Mouse (Mus musculus) common myeloid progenitor, adult 5-6 weeks (primary cell): Measurements from ENCODE around the gene Ube2cbp. TPM values are rescaled to one million over a fixed set of nuclear protein-coding genes. Genes with fewer than 3 reads are reported as not detected.

Experiments
- ATAC-seq: replicated peaks from 2 replicates; pipeline ENCODE4 v1.8.0; 2016; ENCODE audit warnings: low read depth, mild to moderate bottlenecking, moderate TSS enrichment, inconsistent platforms; ENCODE audit not compliant: poor library complexity, severe bottlenecking
- total RNA-seq: library from RNA; stranded (forward); fragments of 200-1000, 187-1606 nt; gene quantifications from 2 replicates; pipeline ENCODE4 v1.2.3, GENCODE M21; 2017

The Ube2cbp gene
- total RNA-seq, 1 experiment from 2014 or later = 7.5 TPM

DNA sequence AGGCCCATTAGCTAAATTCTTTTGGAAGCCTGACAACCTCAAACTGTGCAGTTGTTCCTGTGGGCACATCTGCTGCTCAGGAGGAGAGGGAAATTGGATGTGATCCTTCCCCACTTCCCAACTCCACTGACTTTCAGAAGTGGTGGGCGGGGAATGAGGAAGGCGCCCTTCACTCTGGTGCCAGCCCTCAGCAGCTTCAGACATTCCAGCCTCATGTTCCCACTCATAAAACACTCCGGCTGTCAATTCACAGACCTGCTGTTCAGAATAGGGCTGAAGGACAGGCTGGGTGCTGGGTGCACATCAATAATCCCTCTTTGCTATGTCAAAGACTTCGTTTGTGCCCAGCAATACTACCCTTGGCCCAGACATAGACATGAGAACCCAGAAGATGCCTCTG, 136.5 kb downstream of the Ube2cbp start:
- no peak for ATAC-seq

DNA sequence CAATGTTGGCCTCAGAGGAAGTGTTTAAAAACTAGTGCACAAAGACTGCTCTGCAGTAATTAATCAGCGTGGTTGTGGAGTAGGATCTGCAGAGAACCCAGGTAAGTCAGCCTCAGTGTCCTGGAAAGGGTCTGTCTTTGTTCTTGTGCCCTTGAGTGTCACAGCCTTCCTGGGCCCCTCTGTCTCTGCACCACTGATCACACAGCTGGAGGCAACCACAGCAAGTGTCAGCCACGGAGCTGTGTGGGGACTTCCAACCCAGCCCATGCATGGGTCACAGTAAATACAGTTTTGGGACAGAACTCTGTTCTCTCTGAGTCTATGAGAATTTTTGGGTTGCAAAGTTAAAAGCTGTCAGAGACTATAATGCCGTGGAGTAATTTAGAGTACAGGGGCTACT, 137.4 kb downstream of the Ube2cbp start:
- no peak for ATAC-seq

DNA sequence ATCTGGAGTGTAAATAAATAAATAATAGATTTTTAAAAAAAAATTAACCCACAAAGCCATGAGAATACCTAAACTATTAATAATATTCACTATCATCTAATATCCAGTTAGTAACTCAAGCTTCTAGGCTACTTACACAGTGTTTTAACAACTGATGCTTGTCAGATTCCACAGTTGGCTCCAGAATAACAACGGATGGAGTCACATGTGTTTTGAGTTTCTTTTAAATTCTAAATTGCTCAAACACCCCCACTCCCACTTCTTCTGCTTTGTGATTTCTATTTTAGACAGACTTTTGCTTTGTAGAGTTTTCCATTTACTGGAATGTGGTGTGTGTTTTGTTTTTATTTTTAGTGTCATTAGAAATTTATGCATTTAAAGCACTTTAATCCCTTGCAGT, 140.0 kb downstream of the Ube2cbp start:
- no peak for ATAC-seq

DNA sequence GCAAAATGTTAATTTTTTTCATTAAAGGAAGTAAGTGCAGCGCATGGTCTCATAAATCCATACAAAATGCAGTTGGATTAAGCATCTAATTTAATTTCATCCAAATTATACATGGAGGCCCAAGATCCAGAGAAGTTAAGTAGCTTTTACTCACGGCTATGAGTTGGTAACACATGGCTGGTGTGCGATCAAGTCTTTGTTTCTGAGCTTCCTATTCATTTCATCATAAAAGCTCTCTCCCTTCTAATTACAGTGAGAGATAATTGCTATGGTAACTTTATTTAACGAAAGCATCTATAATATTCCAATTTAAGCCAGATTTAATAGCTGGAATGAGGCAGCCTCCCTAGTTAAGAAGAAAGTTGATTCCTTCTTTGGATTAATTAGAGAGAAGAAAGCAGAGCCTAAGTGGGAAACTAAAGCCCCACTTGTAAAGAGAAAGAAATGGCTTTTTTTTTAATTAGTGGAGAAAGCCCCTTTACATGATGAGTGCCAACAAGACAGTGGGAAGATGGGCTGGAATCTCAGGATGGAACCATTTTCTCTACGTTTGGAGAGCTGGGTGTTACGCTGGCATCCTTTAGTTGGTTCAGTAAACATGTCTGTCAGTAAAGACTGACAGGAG, 145.1 kb downstream of the Ube2cbp start:
- ATAC-seq = no peak

DNA sequence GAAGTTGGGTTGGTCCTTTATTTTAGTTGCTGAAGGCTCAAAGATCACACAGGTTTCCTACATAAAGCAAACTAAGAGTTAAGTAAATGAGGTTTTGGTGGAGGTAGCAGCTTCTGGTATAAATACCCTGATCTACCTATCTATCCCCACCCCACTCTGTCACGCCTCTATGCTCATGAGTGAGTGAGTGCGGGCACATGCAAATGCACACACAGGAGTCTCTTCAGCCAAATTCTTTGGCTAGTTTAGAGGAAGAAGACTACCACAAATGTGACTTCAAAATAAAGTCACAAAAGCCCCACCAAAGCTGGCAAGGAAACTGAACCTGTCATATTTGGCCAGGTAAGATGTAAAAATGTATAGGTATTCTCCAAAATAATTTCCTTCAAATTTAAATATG, 149.1 kb downstream of the Ube2cbp start:
- no peak for ATAC-seq

DNA sequence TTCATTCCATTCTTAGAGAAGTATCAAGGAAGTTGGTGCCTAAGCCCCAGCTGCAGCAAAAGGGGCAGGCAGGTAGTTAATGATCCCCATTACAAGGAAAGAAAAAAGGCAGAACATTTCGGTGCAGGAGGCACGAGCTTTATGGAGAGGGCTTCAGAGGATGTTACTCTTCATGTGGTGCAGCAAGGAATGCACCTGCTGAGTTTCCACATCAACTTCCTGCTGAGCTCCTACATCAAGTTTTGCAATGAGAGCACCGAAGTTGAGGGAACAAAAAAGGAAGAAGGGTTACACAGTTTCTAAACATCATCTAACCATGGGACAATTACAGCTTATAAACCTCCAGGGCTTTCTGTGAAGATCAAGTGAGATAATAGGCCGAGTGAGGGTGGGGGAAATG, 156.1 kb downstream of the Ube2cbp start:
- ATAC-seq = no peak

DNA sequence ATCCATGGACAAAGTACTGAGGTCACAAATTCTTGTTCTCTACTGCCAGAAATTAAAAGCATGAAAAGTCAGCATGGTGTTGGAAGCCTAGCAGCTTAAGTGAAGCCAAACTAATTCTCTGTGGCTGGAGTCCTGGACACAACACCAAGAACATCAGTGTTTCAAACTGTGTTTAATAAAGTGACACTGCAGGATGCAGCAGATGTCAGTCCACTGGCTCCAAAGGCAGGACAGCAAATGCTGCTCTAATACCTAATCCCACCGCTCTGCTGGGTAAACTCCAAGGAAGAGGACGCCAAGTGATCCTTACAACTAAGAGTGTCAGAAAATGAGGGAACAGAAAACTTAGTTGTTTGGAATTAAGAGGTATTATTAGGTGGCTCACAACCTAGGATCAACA, 158.2 kb downstream of the Ube2cbp start:
- ATAC-seq = no peak

DNA sequence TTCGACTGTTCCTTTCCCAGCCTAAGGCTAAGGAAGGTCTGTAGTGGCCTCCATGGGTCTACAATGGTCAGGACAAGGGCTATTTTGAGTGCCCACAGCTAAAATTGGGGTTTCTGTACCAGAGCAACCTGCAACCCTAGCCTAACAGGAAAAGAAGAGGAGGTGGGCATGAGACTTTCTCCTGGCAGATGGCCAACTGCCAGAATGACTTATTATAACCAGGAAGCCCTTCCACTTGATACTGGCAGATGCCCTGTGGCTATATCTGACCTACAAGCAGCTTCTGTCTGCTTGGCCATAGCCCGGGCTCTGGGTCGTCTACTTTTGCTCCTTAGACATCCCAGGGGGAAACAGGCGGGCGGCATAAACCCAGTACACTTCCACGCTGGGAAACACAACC, 163.3 kb downstream of the Ube2cbp start:
- ATAC-seq = 0 out of 2 replicates have a peak, but pooled peaks have one; percentile 32

DNA sequence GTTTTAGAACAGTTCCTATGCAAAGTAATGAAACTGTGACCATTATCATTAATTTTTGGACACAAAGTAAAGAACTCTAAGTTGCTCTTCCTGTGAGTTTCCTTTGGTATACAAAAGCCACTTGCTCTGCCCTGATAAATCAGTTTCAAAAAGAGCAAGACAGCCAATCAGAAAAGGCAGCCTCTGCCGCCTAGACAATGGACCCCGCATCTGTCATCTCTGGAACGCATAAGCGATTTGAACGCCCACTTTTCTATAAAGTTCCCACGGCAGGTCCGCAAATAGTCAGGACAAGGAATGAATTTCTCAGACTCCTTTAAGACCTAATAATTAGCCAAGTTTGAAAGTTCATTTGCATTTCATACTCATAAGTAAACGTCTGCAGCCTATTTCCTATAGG, 166.2 kb downstream of the Ube2cbp start:
- no peak for ATAC-seq

DNA sequence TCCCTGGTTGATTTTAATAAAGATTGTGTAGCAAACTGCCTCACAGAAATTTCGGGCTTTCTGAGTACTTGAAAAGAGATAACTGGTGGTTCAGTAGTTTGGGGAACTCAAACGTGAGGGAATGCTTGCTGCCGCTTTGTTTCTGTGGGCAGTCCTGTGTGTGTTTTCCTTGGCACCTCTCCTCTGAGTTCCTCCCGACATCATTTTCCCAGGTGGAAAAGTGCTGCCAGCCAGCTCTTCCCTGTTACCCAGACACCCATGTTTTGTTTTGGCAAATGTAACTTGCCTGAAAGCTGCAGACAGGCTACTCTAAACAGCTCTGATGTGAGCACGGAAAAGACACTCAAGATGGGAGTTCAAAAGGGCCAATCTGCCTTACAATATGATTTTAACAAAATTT, 166.6 kb downstream of the Ube2cbp start:
- ATAC-seq = no peak

DNA sequence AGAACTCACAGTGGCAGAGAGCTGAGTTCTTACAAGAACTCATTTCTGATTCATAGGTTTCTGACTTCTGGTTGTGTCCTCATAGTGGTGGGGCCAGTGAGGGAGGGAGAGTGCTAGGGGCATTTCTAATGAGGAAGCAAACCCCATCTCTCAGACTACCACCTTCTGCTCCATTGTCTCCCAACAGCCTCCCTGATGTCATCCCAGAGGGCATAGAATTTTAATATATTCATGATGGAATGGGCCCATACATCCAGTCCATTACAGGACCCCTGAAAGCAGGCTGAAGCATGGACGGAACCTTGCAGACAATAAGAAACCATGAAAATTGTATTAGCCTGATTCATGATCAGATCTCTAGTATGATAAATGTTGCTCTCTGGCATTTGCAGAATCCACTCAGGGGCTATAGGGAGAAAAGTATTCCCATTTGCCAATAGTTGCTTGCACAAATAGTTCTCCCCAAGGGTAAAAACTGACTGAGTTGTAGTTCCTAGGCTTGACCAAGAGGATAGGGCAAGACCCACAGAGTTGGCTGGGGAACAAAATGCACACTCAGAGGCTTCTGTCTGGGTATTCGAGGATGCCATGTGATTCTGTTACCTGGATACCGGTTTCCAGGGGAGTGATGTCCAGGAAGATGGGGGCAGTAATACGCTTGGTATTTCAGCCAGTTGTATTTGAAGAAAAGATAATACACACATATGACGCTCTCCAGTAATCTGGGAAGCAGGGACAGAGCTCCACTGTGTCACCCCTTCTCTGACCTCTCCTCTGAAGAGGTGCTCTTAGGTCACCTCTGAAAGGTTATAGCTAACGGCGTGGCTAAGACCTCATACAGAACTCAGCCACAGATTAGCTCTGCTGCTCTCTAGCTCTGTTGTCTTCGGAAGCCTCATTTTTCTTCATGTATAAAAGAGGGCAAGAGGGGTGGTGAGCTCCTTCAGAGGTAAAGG, 167.8 kb downstream of the Ube2cbp start:
- no peak for ATAC-seq

DNA sequence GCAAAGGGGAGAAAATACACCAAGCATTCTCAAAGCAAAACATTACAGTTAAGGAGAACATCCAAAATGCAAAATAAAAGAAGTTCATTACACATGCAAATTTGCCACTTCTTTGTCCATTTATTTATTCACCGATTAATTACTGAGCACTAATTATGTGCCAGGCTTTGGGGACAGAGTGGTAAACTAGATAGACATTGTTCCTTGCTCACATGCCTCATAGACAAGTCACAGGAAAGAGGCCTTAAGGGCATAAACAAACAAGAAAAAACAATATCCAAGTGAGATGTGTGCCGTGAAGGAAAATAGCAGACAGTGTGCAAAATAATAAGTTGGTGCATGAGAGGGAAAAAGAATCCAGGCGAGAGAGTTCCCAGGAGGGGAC, 177.2 kb downstream of the Ube2cbp start:
- ATAC-seq = no peak

DNA sequence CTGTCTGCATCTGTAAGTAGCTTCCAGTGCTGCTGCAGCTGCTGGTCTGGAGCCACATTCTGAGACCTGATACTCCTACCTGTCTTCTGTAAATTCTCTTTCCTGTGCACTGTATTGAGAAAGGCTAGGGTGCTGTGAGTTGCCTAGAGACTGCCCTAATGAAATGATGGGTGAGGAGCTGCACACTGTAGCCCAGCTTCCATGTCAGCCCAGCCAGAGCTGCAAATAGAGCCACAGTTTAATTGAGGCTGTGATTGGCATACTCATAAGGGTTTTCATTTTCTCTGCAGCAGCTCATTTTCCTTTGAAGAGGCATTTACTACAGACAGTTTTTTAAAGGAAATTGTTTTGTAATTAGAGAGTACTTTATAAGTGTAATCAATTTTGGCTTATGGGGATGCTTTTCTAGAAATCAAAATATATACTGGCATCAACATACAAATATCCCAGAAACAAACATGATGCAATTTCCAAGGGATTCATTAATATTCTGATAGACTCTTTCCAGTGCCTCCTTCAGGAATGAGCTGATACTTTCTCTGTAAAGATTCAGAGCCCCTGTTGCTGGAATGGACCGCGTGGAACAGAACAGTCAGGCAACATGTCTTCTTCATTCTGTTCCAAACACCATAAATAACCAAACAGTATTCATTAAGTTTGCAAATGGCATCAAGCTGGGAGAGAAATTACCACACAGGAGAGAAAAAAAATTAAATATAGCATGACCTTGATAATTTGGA, 177.8 kb downstream of the Ube2cbp start:
- ATAC-seq = no peak

DNA sequence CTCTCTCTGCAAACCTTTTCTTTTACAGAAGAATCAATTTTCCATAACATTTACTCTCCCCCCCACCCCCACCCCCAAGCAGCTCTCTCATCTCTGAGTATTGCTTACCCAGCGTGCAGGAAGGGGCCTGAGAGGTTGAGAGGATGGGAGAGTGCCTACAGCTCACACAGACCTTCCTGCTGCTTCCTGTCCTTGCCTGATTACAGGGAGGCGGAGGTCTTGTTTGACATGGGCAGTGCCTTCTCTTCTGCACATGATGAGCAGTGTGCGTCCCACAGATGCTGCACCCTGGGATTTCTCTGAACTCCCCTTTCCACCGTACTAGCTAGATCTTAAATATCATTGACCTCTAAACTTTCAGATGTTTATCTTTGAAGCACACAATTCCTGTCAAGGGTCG, 182.2 kb downstream of the Ube2cbp start:
- no peak for ATAC-seq

DNA sequence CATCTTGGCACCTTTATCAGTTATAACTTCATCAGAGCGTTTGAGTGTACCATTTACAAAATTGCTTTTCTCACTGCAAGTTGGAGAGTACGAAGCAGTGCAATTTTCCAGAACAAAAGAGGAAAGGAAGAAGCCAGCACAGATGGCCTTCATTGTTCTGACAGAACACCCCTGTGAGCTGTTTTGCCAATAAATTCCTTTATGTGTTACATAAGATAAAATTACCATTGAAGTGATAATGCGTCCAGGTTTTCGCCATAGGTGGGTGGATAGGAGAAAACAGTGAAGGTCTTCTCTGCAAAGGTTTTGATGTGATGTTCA, 183.6 kb downstream of the Ube2cbp start:
- no peak for ATAC-seq

DNA sequence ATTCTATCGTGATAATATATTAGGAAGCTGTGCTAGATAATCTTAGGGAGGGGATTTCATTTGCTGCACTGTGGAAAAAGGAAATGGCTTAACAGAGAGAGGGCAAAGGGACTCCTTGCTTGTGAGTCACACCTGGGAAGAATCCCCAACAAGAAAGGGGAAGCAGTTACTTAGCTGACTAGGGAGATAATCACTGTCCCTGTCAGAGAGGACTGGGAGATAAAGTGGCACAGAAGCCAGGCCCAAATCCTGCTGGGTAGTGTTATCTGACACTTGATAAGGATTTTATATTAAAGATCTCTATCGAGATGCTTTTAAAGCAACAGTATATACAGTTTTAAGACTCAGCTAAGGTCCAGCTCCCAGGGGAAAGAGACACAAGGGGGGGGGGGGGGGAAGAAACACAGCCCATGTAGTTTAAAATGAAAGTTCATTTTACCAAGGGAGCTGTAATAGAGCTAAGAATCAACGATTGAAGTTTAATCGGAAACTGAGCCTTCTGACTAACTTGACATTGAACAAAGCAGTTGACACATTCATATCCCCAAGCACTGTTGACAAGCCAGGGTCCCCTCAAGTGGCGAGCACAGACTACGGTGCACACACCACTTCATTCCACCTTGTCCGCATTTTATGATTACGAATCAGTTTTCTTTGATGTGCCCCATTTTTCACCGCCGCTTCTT, 184.1 kb downstream of the Ube2cbp start:
- ATAC-seq = no peak

DNA sequence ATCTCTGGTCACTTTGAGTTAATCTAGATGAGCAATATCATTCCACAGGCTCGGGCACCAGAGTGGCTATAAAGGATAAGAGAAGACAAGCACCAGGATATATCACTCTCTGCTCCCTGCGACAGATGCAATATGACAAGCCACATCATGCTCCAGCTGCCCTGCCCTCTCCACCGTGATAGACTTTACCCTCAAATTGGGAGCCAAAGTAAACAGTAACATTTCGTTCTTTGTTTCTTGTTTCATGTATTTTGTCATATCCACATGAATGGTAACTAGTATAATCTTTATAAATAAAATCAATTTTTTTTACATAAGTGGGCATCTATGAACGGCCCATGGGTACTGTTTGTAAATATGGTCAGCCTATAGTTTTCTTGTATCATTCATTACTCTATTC, 195.2 kb downstream of the Ube2cbp start:
- ATAC-seq = no peak

DNA sequence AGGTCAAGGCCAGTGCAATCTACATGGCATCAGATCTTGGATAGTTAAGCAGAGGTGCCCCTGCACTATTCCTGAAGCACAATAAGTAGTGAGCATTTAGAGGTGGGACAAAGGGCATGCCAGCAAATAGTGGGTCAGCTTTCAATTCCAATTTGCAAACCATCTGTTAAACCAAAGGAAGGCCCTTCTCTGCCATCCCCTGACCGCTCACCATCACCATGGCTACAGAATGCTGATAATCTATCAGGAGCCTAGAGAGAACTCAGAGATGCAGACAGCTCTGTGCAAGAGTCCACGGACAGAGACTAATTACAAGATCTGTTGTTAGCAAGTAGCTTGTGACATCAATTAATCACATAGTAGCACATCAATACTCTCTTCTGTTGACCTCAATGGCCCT, 198.1 kb downstream of the Ube2cbp start:
- ATAC-seq = no peak
